Mouse (Mus musculus): ENCODE measurements around the gene Tctn1.

DNA sequence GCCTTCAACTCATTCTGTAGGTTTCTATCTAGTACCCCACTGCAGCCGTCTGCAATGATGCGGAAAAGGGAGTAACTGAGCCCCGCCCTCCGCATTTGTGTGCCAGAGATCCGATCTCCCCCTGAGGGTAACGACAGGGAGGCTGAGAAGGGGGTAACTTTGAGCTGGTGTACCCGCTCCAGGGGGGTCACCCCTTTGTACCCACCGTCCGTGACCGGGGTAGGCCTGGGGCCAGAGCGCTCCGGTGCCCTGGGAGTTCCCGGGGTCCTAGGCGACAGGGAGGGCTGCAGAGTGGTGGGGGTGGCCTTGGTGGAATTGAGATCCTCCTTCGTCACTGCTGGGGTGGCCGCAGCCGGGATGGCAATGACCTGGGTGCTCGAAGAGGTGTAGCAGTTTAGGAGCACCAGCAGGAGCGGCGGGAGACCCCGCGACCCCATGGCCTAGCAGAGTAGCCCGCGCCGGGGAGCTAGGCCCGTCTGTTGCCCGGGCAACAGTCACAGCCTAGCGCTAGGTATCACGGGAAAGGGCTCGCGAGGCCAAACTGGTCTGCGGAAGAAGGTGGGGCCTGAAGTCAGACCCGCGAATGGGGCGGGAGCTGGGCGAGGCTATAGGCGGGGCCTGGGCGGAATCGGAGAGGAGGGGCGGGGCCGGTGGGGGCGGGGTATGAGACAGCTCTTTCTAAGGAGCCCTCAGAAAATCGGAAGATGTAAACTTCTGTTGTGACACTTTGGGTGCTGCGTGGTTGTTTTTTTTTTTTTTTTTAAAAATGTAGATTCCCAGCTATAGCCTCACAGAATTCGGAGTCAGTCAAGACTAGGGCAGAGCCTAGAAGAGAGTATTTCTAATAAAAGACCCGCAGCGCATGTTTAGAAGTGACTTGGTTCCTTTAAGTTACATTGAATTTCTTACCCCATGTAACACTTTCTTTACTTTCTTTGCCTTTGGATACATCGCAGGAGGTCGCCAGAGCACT lies at the start of gene Tctn1:
- TF ChIP-seq CTCF (IDR thresholded peaks at IDR 0.05; ENCODE audit: low read depth): no peak
- TF ChIP-seq EP300 (IDR thresholded peaks at IDR 0.05; ENCODE audit: low read depth): no peak
